Mouse (Mus musculus) spleen, postnatal 4 days (tissue): ENCODE measurements at regions not wholly inside any gene's neighbourhood (a gene's known extent, or its start where the extent isn't known, plus 50 kb on each side); places are given as distances from the start of the nearest gene placed in this dataset.

ENCODE experiments used
- DNase-seq, 2 experiments: peaks; one replicate each; pipeline ENCODE4 v3.0.0; 2022; ENCODE audit warnings: low spot score in 2 of 2

GRCm38 (mm10) chr5:119398475-119398874, 272.0 kb upstream of the Tbx3 start:
- no peak for DNase-seq

GRCm38 (mm10) chr5:119400223-119400935, 270.1 kb upstream of the Tbx3 start:
- DNase-seq = no peak

GRCm38 (mm10) chr5:119401915-119402314, 268.6 kb upstream of the Tbx3 start:
- no peak for DNase-seq

- DNase-seq = no peak
These were observed 267.8 kb upstream of the Tbx3 start for GRCm38 (mm10) chr5:119402651-119403050.

- DNase-seq = no peak
These were observed 259.5 kb upstream of the Tbx3 start for GRCm38 (mm10) chr5:119410966-119411365.

- no peak for DNase-seq
These were observed 254.6 kb upstream of the Tbx3 start for GRCm38 (mm10) chr5:119415835-119416234.

GRCm38 (mm10) chr5:119418486-119418885, 252.0 kb upstream of the Tbx3 start:
- DNase-seq = no peak

- no peak for DNase-seq
These were observed 242.9 kb upstream of the Tbx3 start for GRCm38 (mm10) chr5:119427511-119428019.

- no peak for DNase-seq
These were observed 239.2 kb upstream of the Tbx3 start for GRCm38 (mm10) chr5:119431271-119431756.

- no peak for DNase-seq
These were observed 235.9 kb upstream of the Tbx3 start for GRCm38 (mm10) chr5:119434572-119434971.

- no peak for DNase-seq
These were observed 222.0 kb upstream of the Tbx3 start for GRCm38 (mm10) chr5:119448494-119448893.

- DNase-seq = no peak
These were observed 221.3 kb upstream of the Tbx3 start for GRCm38 (mm10) chr5:119449166-119449565.

GRCm38 (mm10) chr5:119459751-119460150, 210.7 kb upstream of the Tbx3 start:
- DNase-seq = no peak

- no peak for DNase-seq
These were observed 207.6 kb upstream of the Tbx3 start for GRCm38 (mm10) chr5:119462659-119463530.

GRCm38 (mm10) chr5:119464553-119464952, 205.9 kb upstream of the Tbx3 start:
- no peak for DNase-seq

- no peak for DNase-seq
These were observed 203.0 kb upstream of the Tbx3 start for GRCm38 (mm10) chr5:119467346-119468085.

GRCm38 (mm10) chr5:119477926-119478325, 192.5 kb upstream of the Tbx3 start:
- DNase-seq = no peak

- no peak for DNase-seq
These were observed 192.1 kb upstream of the Tbx3 start for GRCm38 (mm10) chr5:119478331-119478730.

- DNase-seq = no peak
These were observed 190.0 kb upstream of the Tbx3 start for GRCm38 (mm10) chr5:119480191-119481190.

- DNase-seq = no peak
These were observed 186.8 kb upstream of the Tbx3 start for GRCm38 (mm10) chr5:119483706-119484105.

GRCm38 (mm10) chr5:119486196-119486595, 184.3 kb upstream of the Tbx3 start:
- DNase-seq = no peak
